Mouse (Mus musculus): ENCODE measurements around the gene Gm20388.

The Gm20388 gene

GRCm38 (mm10) chr8:120588908-120589771 is 678.5 kb downstream of the Gm20388 start, which contains the start of gene Gins2:
TSS of gene Gins2 (minus strand) at chr8:120589304.
- peak; percentile 99 for DNase-seq

GRCm38 (mm10) chr8:120589921-120590320 is 679.3 kb downstream of the Gm20388 start:
- no peak for DNase-seq

- DNase-seq = no peak
These were observed 681.1 kb downstream of the Gm20388 start for GRCm38 (mm10) chr8:120591587-120592292.

- DNase-seq = no peak
These were observed 683.9 kb downstream of the Gm20388 start for GRCm38 (mm10) chr8:120594571-120594970.

GRCm38 (mm10) chr8:120595963-120596362 is 685.3 kb downstream of the Gm20388 start:
- DNase-seq = peak; percentile 74

GRCm38 (mm10) chr8:120598579-120598978 is 687.9 kb downstream of the Gm20388 start:
- DNase-seq = peak; percentile 64

- peak; percentile 61 for DNase-seq
These were observed 688.9 kb downstream of the Gm20388 start for GRCm38 (mm10) chr8:120599504-120599903.

GRCm38 (mm10) chr8:120602672-120603071 is 692.0 kb downstream of the Gm20388 start:
- DNase-seq = peak; percentile 59

GRCm38 (mm10) chr8:120607460-120607859 is 696.8 kb downstream of the Gm20388 start:
- DNase-seq = no peak

GRCm38 (mm10) chr8:120607885-120608284 is 697.2 kb downstream of the Gm20388 start:
- peak; percentile 79 for DNase-seq

GRCm38 (mm10) chr8:120610824-120611223 is 700.2 kb downstream of the Gm20388 start:
- DNase-seq = no peak

- DNase-seq = no peak
These were observed 703.9 kb downstream of the Gm20388 start for GRCm38 (mm10) chr8:120614491-120614890.

- peak; percentile 62 for DNase-seq
These were observed 706.3 kb downstream of the Gm20388 start for GRCm38 (mm10) chr8:120616663-120617626.

- peak; percentile 87 for DNase-seq
These were observed 707.5 kb downstream of the Gm20388 start for GRCm38 (mm10) chr8:120618110-120618509.

- no peak for DNase-seq
These were observed 708.9 kb downstream of the Gm20388 start for GRCm38 (mm10) chr8:120619235-120620180.

GRCm38 (mm10) chr8:120620441-120620840 is 709.8 kb downstream of the Gm20388 start:
- DNase-seq = no peak

GRCm38 (mm10) chr8:120622161-120622560 is 711.5 kb downstream of the Gm20388 start:
- DNase-seq = no peak

- DNase-seq = no peak
These were observed 713.0 kb downstream of the Gm20388 start for GRCm38 (mm10) chr8:120623608-120624007.

GRCm38 (mm10) chr8:120626461-120626860 is 715.8 kb downstream of the Gm20388 start:
- DNase-seq = peak; percentile 49

- DNase-seq = no peak
These were observed 716.7 kb downstream of the Gm20388 start for GRCm38 (mm10) chr8:120627298-120627697.

GRCm38 (mm10) chr8:120630031-120630430 is 719.4 kb downstream of the Gm20388 start:
- DNase-seq = no peak
